Mouse (Mus musculus): Measurements from ENCODE around the gene Myh2. TPM values are rescaled to one million over a fixed set of nuclear protein-coding genes. Genes with fewer than 3 reads are reported as not detected.

Myh2 gene
- 0.04 and 0.06 TPM in 2 replicates for polyA plus RNA-seq (2012; rRNA removed; ENCODE audit: low replicate concordance)

GRCm38 (mm10) chr11:67170727-67171126 is at the start of gene Myh2:
TSS of gene Myh2 (plus strand) at chr11:67171027.

GRCm38 (mm10) chr11:67199752-67200151 is 28.9 kb downstream of the Myh2 start, which contains the start of gene Myh1:
TSS of gene Myh1 (plus strand) at chr11:67200052.

DNA sequence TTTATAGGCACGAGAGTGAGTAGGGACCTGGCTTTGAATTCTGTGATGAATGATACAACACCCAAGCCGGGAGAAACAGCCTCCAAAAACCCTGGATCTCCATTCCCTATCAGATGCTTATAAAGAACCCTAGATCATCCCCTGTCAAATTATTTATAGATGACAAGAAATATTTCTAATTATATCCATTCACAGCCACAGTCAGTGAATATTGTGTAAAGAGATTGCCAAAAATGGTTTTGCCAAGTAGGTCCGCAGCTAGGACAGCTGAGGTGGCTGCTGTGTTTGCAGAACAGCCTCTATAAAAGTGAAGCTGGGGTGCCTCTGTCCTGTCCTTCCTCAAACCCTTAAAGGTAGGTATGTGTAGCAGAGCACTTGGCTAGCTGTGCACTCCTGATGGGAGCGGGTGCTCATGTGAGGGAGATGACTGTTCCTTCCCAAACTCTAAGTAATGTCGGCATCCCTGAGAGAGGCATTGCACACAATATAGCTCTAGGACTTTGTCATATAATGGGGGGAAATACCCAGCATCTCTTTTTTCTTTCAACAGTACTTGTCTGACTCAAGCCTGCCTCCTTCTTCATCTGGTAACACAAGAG is 66.8 kb downstream of the Myh2 start, which contains the start of gene Myh4:
Gene Myh4 (plus strand): TSS at position 549 of the 599 bp plus-strand sequence.

Other genes starting within 250 kb of the Myh2 start
- gene Tmem238l, start 214.4 kb upstream of the Myh2 start, polyA plus RNA-seq (2012; rRNA removed; ENCODE audit: low replicate concordance), result 0.22 TPM in 1 of 2 replicates, not detected in the other
- 3.0 and 6.5 TPM in 2 replicates for gene Tmem220, start 145.9 kb upstream of the Myh2 start, polyA plus RNA-seq (2012; rRNA removed; ENCODE audit: low replicate concordance)
- gene Adprm, start 118.4 kb upstream of the Myh2 start, polyA plus RNA-seq (2012; rRNA removed; ENCODE audit: low replicate concordance), result 18.7 and 20.0 TPM in 2 replicates
- gene Sco1, start 118.4 kb upstream of the Myh2 start, polyA plus RNA-seq (2012; rRNA removed; ENCODE audit: low replicate concordance), result 4.3 and 5.3 TPM in 2 replicates
- gene Myh3, start 92.7 kb upstream of the Myh2 start, polyA plus RNA-seq (2012; rRNA removed; ENCODE audit: low replicate concordance), result not detected in 2 replicates
- gene Myh1, start 29.0 kb downstream of the Myh2 start, polyA plus RNA-seq (2012; rRNA removed; ENCODE audit: low replicate concordance), result 0.03 and 0.06 TPM in 2 replicates
- not detected in 2 replicates for gene Myh4, start 67.0 kb downstream of the Myh2 start, polyA plus RNA-seq (2012; rRNA removed; ENCODE audit: low replicate concordance)
- gene Myh8, start 106.1 kb downstream of the Myh2 start, polyA plus RNA-seq (2012; rRNA removed; ENCODE audit: low replicate concordance), result not detected in 2 replicates
- not detected in 2 replicates for gene Myh13, start 150.6 kb downstream of the Myh2 start, polyA plus RNA-seq (2012; rRNA removed; ENCODE audit: low replicate concordance)

All from subcutaneous adipose tissue, adult 2 months (tissue).